Mouse (Mus musculus): ENCODE measurements around the gene 4930503B20Rik.

DNA sequence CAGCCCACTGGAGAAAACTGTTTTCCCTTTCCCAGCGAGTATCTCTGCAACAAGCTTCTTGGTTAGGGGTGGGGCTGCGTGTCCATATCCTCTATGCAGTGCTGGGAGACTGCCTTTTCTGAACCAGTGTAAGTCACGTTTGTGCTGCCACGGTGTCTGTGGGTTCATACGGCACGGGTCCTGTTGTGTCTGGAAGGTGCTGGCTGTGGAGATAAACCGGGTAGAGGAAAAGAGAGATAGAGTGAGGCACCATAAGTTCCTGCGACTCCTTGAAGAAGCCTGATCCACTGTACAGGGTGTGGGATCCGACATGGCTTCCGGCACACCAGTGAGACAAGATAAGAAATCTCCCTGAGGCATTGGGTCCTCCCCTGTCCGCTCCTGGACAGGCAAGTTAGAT lies 48.9 kb upstream of the 4930503B20Rik start:
- TF ChIP-seq EP300 (IDR thresholded peaks at IDR 0.05) (no peak), CTCF (IDR thresholded peaks at IDR 0.05) (no peak)

Data from lung, postnatal 0 days (tissue).